Mouse (Mus musculus) lung, postnatal 0 days (tissue): Measurements from ENCODE around the gene Pate2. TPM values are rescaled to one million over a fixed set of nuclear protein-coding genes. Genes with fewer than 3 reads are reported as not detected.

Experiments
- ATAC-seq: fragments of 200-750 bp; cut with Nextera tagmentation; 2 replicates; pipeline ENCODE4 v1.8.0; 2017; ENCODE audit warnings: moderate library complexity
- DNase-seq: peaks from one replicate; pipeline ENCODE4 v3.0.0-alpha.2; 2016; ENCODE audit warnings: low spot score
- H3K27ac ChIP-seq: fragments of 300-500 bp; sonication (generic); 2 replicates; pipeline ENCODE4 v1.5.1; 2014; ENCODE audit warnings: antibody characterized with exemption, mild to moderate bottlenecking, low read length, mixed read lengths
- H3K27me3 ChIP-seq: fragments of 300-500 bp; sonication (generic); replicated peaks from 2 replicates; pipeline ENCODE4 v1.6.1; 2014; ENCODE audit warnings: low read length, mixed read lengths; ENCODE audit not compliant: insufficient read depth
- H3K36me3 ChIP-seq: fragments of 300-500 bp; sonication (generic); 2 replicates; pipeline ENCODE4 v1.6.1; 2014; ENCODE audit warnings: low read length, mixed read lengths; ENCODE audit not compliant: insufficient read depth
- H3K4me1 ChIP-seq: fragments of 300-500 bp; sonication (generic); 2 replicates; pipeline ENCODE4 v1.6.1; 2014; ENCODE audit warnings: antibody characterized with exemption, low read depth, low read length, mixed read lengths; ENCODE audit not compliant: insufficient read depth
- H3K4me2 ChIP-seq: fragments of 300-500 bp; sonication (generic); replicated peaks from 2 replicates; pipeline ENCODE4 v1.6.1; 2014; ENCODE audit warnings: low read depth, mild to moderate bottlenecking, low read length, moderate library complexity, mixed read lengths
- H3K4me3 ChIP-seq: fragments of 300-500 bp; sonication (generic); 2 replicates; pipeline ENCODE4 v1.5.1; 2014; ENCODE audit warnings: low read depth, low read length
- H3K9ac ChIP-seq: fragments of 300-500 bp; sonication (generic); replicated peaks from 2 replicates; pipeline ENCODE4 v1.6.1; 2014; ENCODE audit warnings: low read depth, mild to moderate bottlenecking
- H3K9me3 ChIP-seq: fragments of 300-500 bp; sonication (generic); 2 replicates; pipeline ENCODE4 v1.6.1; 2016; ENCODE audit warnings: low read length, mixed read lengths
- CTCF ChIP-seq: IDR thresholded peaks from 2 replicates; pipeline ENCODE4 v1.5.1; 2016; ENCODE audit warnings: antibody characterized with exemption, mild to moderate bottlenecking
- EP300 ChIP-seq: IDR thresholded peaks from 2 replicates; pipeline ENCODE4 v1.6.1; 2016; ENCODE audit warnings: antibody characterized with exemption, mild to moderate bottlenecking, control low read depth
- WGBS: fragments of 180-500 bp; shearing (Covaris S2); extraction: QIAGEN DNeasy Blood & Tissue Kit; methylation state at CpG from one replicate; pipeline ENCODE4 v1.1.7; 2014; 5-methylcytosine and 5-hydroxymethylcytosine counted together
- polyA plus RNA-seq: library from polyadenylated mRNA; unstranded; fragments of >200 nt; fragmentation: Nextera tagmentation; extraction: Ambion mirVana; gene quantifications from 2 replicates; pipeline ENCODE4 v1.2.1, GENCODE M21; 2015

Pate2 gene
- polyA plus RNA-seq, result 0.06 and 0.10 TPM in 2 replicates

GRCm38 (mm10) chr9:35569571-35570534 is at the start of gene Pate2, which contains the start of gene Hyls1:
Gene Pate2, plus strand, starts transcription at chr9:35570284.
Gene Hyls1, minus strand, starts transcription at chr9:35570398.
- ATAC-seq (peak; percentile 99), DNase-seq (peak; percentile 99)
- peak within 1 kb of the TSS; percentile 66 for H3K9ac ChIP-seq
- under 1% methylated on average over 86 of the region's 86 CpGs for WGBS
- peaks cover 5% of the 10 kb centered on the region; the same call in 1 of the 2 replicates for H3K4me1 ChIP-seq
- no peaks in the 10 kb centered on the region for H3K9me3 ChIP-seq
- peak within 1 kb of the TSS; percentile 71 for H3K27ac ChIP-seq
- no peaks in the 10 kb centered on the region; the same call in 1 of the 2 replicates for H3K36me3 ChIP-seq
- no peaks in the 10 kb centered on the region for H3K27me3 ChIP-seq
- peak within 1 kb of the TSS; percentile 79 for H3K4me3 ChIP-seq
- TF ChIP-seq EP300 (no peak), CTCF (peak; percentile 56)
- peak within 1 kb of the TSS; percentile 89 for H3K4me2 ChIP-seq

- no peaks in the 10 kb centered on the region for H3K4me1 ChIP-seq
- TF ChIP-seq EP300 (no peak), CTCF (no peak)
- no peaks in the 10 kb centered on the region for H3K36me3 ChIP-seq
- no peak overlapping the region for H3K9ac ChIP-seq
- WGBS, result 67% methylated on average over 6 of the region's 6 CpGs
- no peak overlapping the region for H3K4me2 ChIP-seq
- H3K9me3 ChIP-seq, result no peaks in the 10 kb centered on the region
- H3K27ac ChIP-seq, result no peak overlapping the region
- ATAC-seq (no peak), DNase-seq (no peak)
- no peaks in the 10 kb centered on the region for H3K27me3 ChIP-seq
- no peak overlapping the region for H3K4me3 ChIP-seq
Observed at GRCm38 (mm10) chr9:35520631-35521348, 49.3 kb upstream of the Pate2 start.

GRCm38 (mm10) chr9:35522241-35522640 is 47.8 kb upstream of the Pate2 start:
- Histone ChIP-seq H3K9ac (no peak overlapping the region), H3K27ac (no peak overlapping the region), H3K9me3 (no peaks in the 10 kb centered on the region), H3K4me1 (no peaks in the 10 kb centered on the region), H3K4me2 (no peak overlapping the region), H3K36me3 (no peaks in the 10 kb centered on the region), H3K27me3 (no peaks in the 10 kb centered on the region), H3K4me3 (no peak overlapping the region)
- 68% methylated on average over 2 of the region's 2 CpGs for WGBS
- DNase-seq (no peak), ATAC-seq (no peak)
- TF ChIP-seq EP300, result no peak
- no peak for TF ChIP-seq CTCF

GRCm38 (mm10) chr9:35522821-35523515 is 47.1 kb upstream of the Pate2 start:
- H3K4me1 ChIP-seq, result no peaks in the 10 kb centered on the region
- DNase-seq, result peak; percentile 41
- no peak overlapping the region for H3K4me3 ChIP-seq
- TF ChIP-seq EP300 (no peak), CTCF (no peak)
- H3K9me3 ChIP-seq, result no peaks in the 10 kb centered on the region
- H3K27ac ChIP-seq, result no peak overlapping the region
- no peaks in the 10 kb centered on the region for H3K36me3 ChIP-seq
- 59% methylated on average over 1 of the region's 1 CpGs for WGBS
- no peaks in the 10 kb centered on the region for H3K27me3 ChIP-seq
- H3K4me2 ChIP-seq, result no peak overlapping the region
- no peak overlapping the region for H3K9ac ChIP-seq
- no peak; the same call in 1 of the 2 replicates for ATAC-seq

- H3K4me1 ChIP-seq, result no peaks in the 10 kb centered on the region
- no peaks in the 10 kb centered on the region for H3K27me3 ChIP-seq
- H3K36me3 ChIP-seq, result no peaks in the 10 kb centered on the region
- H3K4me3 ChIP-seq, result no peak overlapping the region
- no peak overlapping the region for H3K27ac ChIP-seq
- H3K4me2 ChIP-seq, result no peak overlapping the region
- ATAC-seq (peak; percentile 83), DNase-seq (peak; percentile 81)
- no peak for TF ChIP-seq CTCF
- TF ChIP-seq EP300, result no peak
- WGBS, result 26% methylated on average over 5 of the region's 5 CpGs
- H3K9ac ChIP-seq, result no peak overlapping the region
- H3K9me3 ChIP-seq, result no peaks in the 10 kb centered on the region
Observed at GRCm38 (mm10) chr9:35523541-35523940, 46.5 kb upstream of the Pate2 start.
